ENCODE assay signal across 7 mouse cellular contexts in the genomic region with DNA sequence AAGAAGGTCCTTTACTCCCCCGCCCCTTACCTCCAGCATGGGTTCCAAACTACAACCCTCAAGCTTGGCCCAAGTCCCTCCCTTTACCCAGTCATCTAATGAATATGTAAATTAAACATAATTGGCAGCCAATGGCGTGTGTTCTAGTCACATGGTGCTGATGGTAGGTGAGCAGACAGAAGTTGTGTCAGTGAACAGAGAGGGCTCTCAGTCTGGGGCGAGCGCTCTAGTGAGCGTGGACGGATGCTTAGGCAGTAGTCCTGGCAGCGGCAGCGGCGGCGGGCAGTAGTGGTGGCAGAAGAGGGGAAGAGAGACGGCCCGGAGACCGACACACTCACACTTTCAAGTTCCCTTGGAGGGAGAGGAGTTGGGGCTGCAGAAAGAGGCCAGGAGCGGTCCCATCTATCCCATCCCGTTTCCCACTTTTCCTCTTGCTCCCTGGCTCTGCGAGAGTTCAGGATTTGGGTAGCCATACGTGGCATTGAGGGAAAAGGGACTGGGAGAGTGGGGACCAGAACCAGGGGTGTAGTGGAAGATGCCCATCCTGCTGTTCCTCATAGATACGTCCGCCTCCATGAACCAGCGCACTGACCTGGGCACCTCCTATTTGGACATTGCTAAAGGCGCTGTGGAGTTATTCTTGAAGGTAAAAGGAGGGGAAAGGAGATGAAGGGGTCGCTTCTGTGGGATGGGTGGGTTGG. TPM values are rescaled to one million over a fixed set of nuclear protein-coding genes. Genes with fewer than 3 reads are reported as not detected.
A peak's percentile ranks its signal among the peaks of the same experiment; 100 is the strongest.
DNase-seq lines count a peak whose midpoint lies in the region; ATAC-seq lines count a peak whose summit lies in the region.

Gene Ints6l (plus strand): TSS at position 187 of the 701 bp plus-strand sequence.

- peak within 1 kb of the TSS; percentile 61 for H3K4me3 ChIP-seq in intestine, embryonic 16.5 days (ENCODE audit: low read length)
- peak within 1 kb of the TSS; percentile 55 for H3K4me3 ChIP-seq in midbrain, embryonic 11.5 days (ENCODE audit: low read depth, low read length)

- H3K27ac ChIP-seq in intestine, embryonic 16.5 days (ENCODE audit: low read length), result peak within 1 kb of the TSS; percentile 87
- H3K27ac ChIP-seq in midbrain, embryonic 11.5 days (ENCODE audit: low read depth, low read length), result peak within 1 kb of the TSS; percentile 88

- WGBS in intestine, embryonic 16.5 days, result 20% methylated on average over 22 of the region's 22 CpGs
- 14% methylated on average over 20 of the region's 22 CpGs for WGBS in midbrain, embryonic 11.5 days

- peak; percentile 80 for ATAC-seq in intestine, embryonic 16.5 days
- ATAC-seq in midbrain, embryonic 11.5 days (ENCODE audit: low FRiP score), result peak; percentile 86

- H3K9ac ChIP-seq in intestine, embryonic 16.5 days (ENCODE audit: low read depth, low read length), result peak within 1 kb of the TSS; percentile 85
- H3K9ac ChIP-seq in midbrain, embryonic 11.5 days (ENCODE audit: low read length), result peak within 1 kb of the TSS; percentile 79

- no peaks in the 10 kb centered on the region for H3K27me3 ChIP-seq in intestine, embryonic 16.5 days (replicated peaks; ENCODE audit: control insufficient read depth, insufficient read depth, low read length)
- no peaks in the 10 kb centered on the region for H3K27me3 ChIP-seq in midbrain, embryonic 11.5 days (ENCODE audit: control insufficient read depth, insufficient read depth, low read length)

- peak within 1 kb of the TSS; percentile 53 for H3K4me2 ChIP-seq in intestine, embryonic 16.5 days (ENCODE audit: low read depth, low read length)
- peak within 1 kb of the TSS; percentile 55 for H3K4me2 ChIP-seq in midbrain, embryonic 11.5 days

- no peaks in the 10 kb centered on the region for H3K4me1 ChIP-seq in intestine, embryonic 16.5 days (ENCODE audit: control insufficient read depth, insufficient read depth, low read length)
- H3K4me1 ChIP-seq in midbrain, embryonic 11.5 days (ENCODE audit: control insufficient read depth, insufficient read depth, low read length), result no peaks in the 10 kb centered on the region

- intact Hi-C loops in left cerebral cortex, postnatal 36 days (cut with DNase I), result loop anchor here (10.0 kb wide), 1 partner anchor 140 kb away; the partner anchor contains the start of gene Mmgt1

- DNase-seq in adrenal gland, adult 2 months, result peak; percentile 89
- peak; percentile 56 for DNase-seq in embryo, embryonic 11.5 days (ENCODE audit: low read depth, low spot score)
- peak; percentile 19 to 43 for DNase-seq in gastrocnemius, postnatal 4 days (ENCODE audit: low spot score in 2 of 2)
- peak; percentile 73 to 75 for DNase-seq in left cerebral cortex, postnatal 36 days (ENCODE audit: low spot score in 2 of 2)
- DNase-seq in midbrain, embryonic 11.5 days (ENCODE audit: low spot score, missing footprints), result peak; percentile 92
- peak; percentile 77 for DNase-seq in skeletal muscle tissue, adult 2 months (ENCODE audit: low read depth, low spot score)

- H3K9me3 ChIP-seq in intestine, embryonic 16.5 days (ENCODE audit: control insufficient read depth, low read length), result no peaks in the 10 kb centered on the region
- no peaks in the 10 kb centered on the region for H3K9me3 ChIP-seq in midbrain, embryonic 11.5 days (ENCODE audit: control insufficient read depth, low read length)

- H3K36me3 ChIP-seq in intestine, embryonic 16.5 days (ENCODE audit: control insufficient read depth, insufficient read depth, low read length), result no peaks in the 10 kb centered on the region
- H3K36me3 ChIP-seq in midbrain, embryonic 11.5 days (ENCODE audit: control insufficient read depth, insufficient read depth, low read length), result no peaks in the 10 kb centered on the region

RNA-seq across cellular contexts. Expression of gene Ints6l, which starts in this region (rescaled TPM):
- 10 to 100 TPM; 24.0 to 26.1 TPM for total RNA-seq in adrenal gland, adult 2 months (2021)
- 5.7 and 7.4 TPM in 2 replicates for polyA plus RNA-seq in adrenal gland, adult 2 months (2012; rRNA removed)
- total RNA-seq in gastrocnemius, postnatal 4 days (2021), result 10 to 100 TPM; 21.7 to 28.4 TPM
- 21.0 and 21.4 TPM in 2 replicates for polyA plus RNA-seq in intestine, embryonic 16.5 days (2015; fragmentation: Nextera tagmentation; extraction: Ambion mirVana)
- total RNA-seq in left cerebral cortex, postnatal 36 days (2021), result 10 to 100 TPM; 22.8 to 41.0 TPM
- polyA plus RNA-seq in midbrain, embryonic 11.5 days (2014; fragmentation: Nextera tagmentation; extraction: Ambion mirVana), result 23.8 and 26.8 TPM in 2 replicates

Comparison
In these comparisons a context has a peak if more than half of its experiments do, and no peak if none do; other contexts are left out.
1. Peak in every context shown above with its lines: DNase-seq, ATAC-seq, H3K4me3 ChIP-seq and H3K27ac ChIP-seq.
2. DNase-seq: peak in every context shown above with its lines; median percentile 92 in midbrain, embryonic 11.5 days; 89 in adrenal gland, adult 2 months; 77 in skeletal muscle tissue, adult 2 months; 74 in left cerebral cortex, postnatal 36 days; 56 in embryo, embryonic 11.5 days; 31 in gastrocnemius, postnatal 4 days.